Mouse (Mus musculus) E14TG2a.4 (cell line): ENCODE measurements around the gene Irf7.

Experiments
- H3K27me3 ChIP-seq: 2 replicates; pipeline ENCODE4 v1.6.1; 2014; ENCODE audit warnings: low read length, control low read depth; ENCODE audit not compliant: insufficient read depth
- H3K36me3 ChIP-seq: 2 replicates; pipeline ENCODE4 v1.6.1; 2014; ENCODE audit warnings: low read length, control low read depth; ENCODE audit not compliant: insufficient read depth
- H3K4me1 ChIP-seq: replicated peaks from 2 replicates; pipeline ENCODE4 v1.6.1; 2014; ENCODE audit warnings: low read depth, low read length, control low read depth
- H3K4me3 ChIP-seq: replicated peaks from 2 replicates; pipeline ENCODE4 v1.5.1; 2014; ENCODE audit warnings: mild to moderate bottlenecking, low read length
- H3K9me3 ChIP-seq: 2 replicates; pipeline ENCODE4 v1.6.1; 2014; ENCODE audit warnings: low read length, control low read depth
- CTCF ChIP-seq: conservative IDR thresholded peaks from 2 replicates; pipeline ENCODE4 v1.5.1; 2014; ENCODE audit warnings: low read length
- NANOG ChIP-seq: IDR thresholded peaks from 2 replicates; pipeline ENCODE4 v1.6.1; 2014; ENCODE audit warnings: borderline replicate concordance, low read length, mixed read lengths
- POU5F1 ChIP-seq: IDR thresholded peaks from 2 replicates; pipeline ENCODE4 v1.6.1; 2014; ENCODE audit warnings: low read length, borderline replicate concordance

Irf7 gene

GRCm38 (mm10) chr7:141278766-141279590 is 12.7 kb upstream of the Irf7 start, which contains the start of gene Sct:
Gene Sct, minus strand, starts transcription at chr7:141279133.
- peaks cover 24% of the 10 kb centered on the region for H3K27me3 ChIP-seq
- H3K36me3 ChIP-seq: no peaks in the 10 kb centered on the region
- H3K4me1 ChIP-seq: peaks cover 38% of the 10 kb centered on the region
- H3K4me3 ChIP-seq: peak within 1 kb of the TSS; percentile 78
- TF ChIP-seq POU5F1 (no peak), CTCF (peak; percentile 45)
- no peaks in the 10 kb centered on the region for H3K9me3 ChIP-seq

GRCm38 (mm10) chr7:141277701-141278678 is 11.7 kb upstream of the Irf7 start:
- H3K36me3 ChIP-seq: no peaks in the 10 kb centered on the region
- peaks cover 31% of the 10 kb centered on the region for H3K27me3 ChIP-seq
- H3K4me1 ChIP-seq: peaks cover 38% of the 10 kb centered on the region
- TF ChIP-seq CTCF (no peak), POU5F1 (no peak), NANOG (no peak)
- no peaks in the 10 kb centered on the region for H3K9me3 ChIP-seq
- peak overlapping the region; percentile 78 for H3K4me3 ChIP-seq

GRCm38 (mm10) chr7:141276546-141276945 is 10.3 kb upstream of the Irf7 start, which contains the start of gene Cdhr5:
Gene Cdhr5, minus strand, starts transcription at chr7:141276786.
- TF ChIP-seq CTCF (no peak), NANOG (no peak), POU5F1 (no peak)
- peaks cover 38% of the 10 kb centered on the region for H3K4me1 ChIP-seq
- no peaks in the 10 kb centered on the region for H3K36me3 ChIP-seq
- H3K27me3 ChIP-seq: peaks cover 42% of the 10 kb centered on the region
- H3K9me3 ChIP-seq: no peaks in the 10 kb centered on the region
- H3K4me3 ChIP-seq: peak within 1 kb of the TSS; percentile 78

GRCm38 (mm10) chr7:141275356-141275755 is 9.1 kb upstream of the Irf7 start:
- no peak for TF ChIP-seq CTCF
- TF ChIP-seq POU5F1: no peak
- no peak for TF ChIP-seq NANOG
- peaks cover 38% of the 10 kb centered on the region for H3K4me1 ChIP-seq
- H3K27me3 ChIP-seq: peaks cover 37% of the 10 kb centered on the region
- H3K4me3 ChIP-seq: no peak overlapping the region
- H3K9me3 ChIP-seq: no peaks in the 10 kb centered on the region
- no peaks in the 10 kb centered on the region for H3K36me3 ChIP-seq

GRCm38 (mm10) chr7:141270631-141271030 is 4.3 kb upstream of the Irf7 start:
- H3K4me1 ChIP-seq: peaks cover 28% of the 10 kb centered on the region
- no peak for TF ChIP-seq CTCF
- TF ChIP-seq POU5F1: no peak
- TF ChIP-seq NANOG: no peak
- H3K27me3 ChIP-seq: peaks cover 44% of the 10 kb centered on the region
- H3K9me3 ChIP-seq: no peaks in the 10 kb centered on the region
- no peaks in the 10 kb centered on the region; the same call in 1 of the 2 replicates for H3K36me3 ChIP-seq
- H3K4me3 ChIP-seq: no peak overlapping the region

GRCm38 (mm10) chr7:141269273-141269545 is 2.9 kb upstream of the Irf7 start:
- peaks cover 44% of the 10 kb centered on the region for H3K27me3 ChIP-seq
- peaks cover 10% of the 10 kb centered on the region for H3K36me3 ChIP-seq
- no peaks in the 10 kb centered on the region for H3K9me3 ChIP-seq
- TF ChIP-seq NANOG: no peak
- TF ChIP-seq CTCF: no peak
- H3K4me3 ChIP-seq: peak overlapping the region; percentile 69
- H3K4me1 ChIP-seq: peaks cover 42% of the 10 kb centered on the region

- no peak for TF ChIP-seq POU5F1
- TF ChIP-seq NANOG: no peak
- no peak for TF ChIP-seq CTCF
- Histone ChIP-seq H3K4me1 (peaks cover 47% of the 10 kb centered on the region), H3K9me3 (no peaks in the 10 kb centered on the region), H3K27me3 (peaks cover 41% of the 10 kb centered on the region), H3K4me3 (peak overlapping the region; percentile 69), H3K36me3 (peaks cover 16% of the 10 kb centered on the region)
Measured at GRCm38 (mm10) chr7:141268466-141269272, 2.4 kb upstream of the Irf7 start.

- no peaks in the 10 kb centered on the region for H3K9me3 ChIP-seq
- TF ChIP-seq CTCF: no peak
- TF ChIP-seq NANOG: no peak
- H3K4me3 ChIP-seq: no peak overlapping the region
Measured at GRCm38 (mm10) chr7:141265411-141265738, 906 bp downstream of the Irf7 start.

More at GRCm38 (mm10) chr7:141265411-141265738, 906 bp downstream of the Irf7 start:
- Histone ChIP-seq H3K27me3 (peaks cover 25% of the 10 kb centered on the region), H3K4me1 (peaks cover 58% of the 10 kb centered on the region), H3K36me3 (peaks cover 49% of the 10 kb centered on the region)
